Mouse (Mus musculus): Measurements from ENCODE around the gene Hapln1.

Hapln1 gene

GRCm38 (mm10) chr13:89600466-89600865 is 60.9 kb downstream of the Hapln1 start:
- DNase-seq (ENCODE audit: low spot score), result no peak

DNA sequence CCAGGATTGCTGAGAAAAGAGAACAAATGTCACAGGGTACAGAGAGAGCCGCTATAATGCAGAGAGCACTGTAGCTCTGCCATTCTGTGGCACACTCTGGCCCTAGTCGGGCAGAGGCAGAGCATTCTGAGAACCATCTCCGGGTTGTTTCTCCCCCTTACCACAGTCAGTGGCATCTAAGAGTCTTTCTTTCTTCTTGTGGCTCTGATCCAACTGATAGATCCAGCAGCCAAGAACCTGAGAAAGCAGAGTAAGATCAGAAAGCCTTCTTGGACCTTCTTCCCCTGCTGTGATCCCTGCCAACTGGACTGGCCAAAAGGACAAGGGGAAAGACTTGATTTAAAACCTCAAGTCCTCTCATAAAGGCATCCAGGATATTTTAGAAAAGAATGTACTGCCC is 63.7 kb downstream of the Hapln1 start:
- no peak for DNase-seq (ENCODE audit: low spot score)

- DNase-seq (ENCODE audit: low spot score), result no peak
Measured at GRCm38 (mm10) chr13:89607399-89607798, 67.8 kb downstream of the Hapln1 start.

DNA sequence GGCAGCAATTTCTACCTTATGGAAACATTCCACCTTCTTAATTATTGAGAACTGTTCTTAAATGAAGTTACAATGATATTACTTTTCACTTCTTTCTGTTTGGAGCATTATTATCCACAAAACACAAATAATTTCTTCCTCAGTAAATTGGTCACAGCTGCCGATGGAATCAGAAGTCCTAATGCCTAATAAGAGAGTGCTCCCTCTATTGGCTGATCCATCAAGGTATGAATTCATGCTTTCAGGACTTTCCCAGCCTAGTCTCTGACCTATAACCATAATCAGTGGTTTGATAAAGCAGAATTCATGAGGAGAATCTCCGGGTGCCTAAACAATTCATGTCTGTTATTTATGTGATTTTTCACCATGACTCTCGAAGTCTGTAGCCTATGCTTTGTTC is 79.5 kb downstream of the Hapln1 start:
- DNase-seq (ENCODE audit: low spot score), result no peak

DNA sequence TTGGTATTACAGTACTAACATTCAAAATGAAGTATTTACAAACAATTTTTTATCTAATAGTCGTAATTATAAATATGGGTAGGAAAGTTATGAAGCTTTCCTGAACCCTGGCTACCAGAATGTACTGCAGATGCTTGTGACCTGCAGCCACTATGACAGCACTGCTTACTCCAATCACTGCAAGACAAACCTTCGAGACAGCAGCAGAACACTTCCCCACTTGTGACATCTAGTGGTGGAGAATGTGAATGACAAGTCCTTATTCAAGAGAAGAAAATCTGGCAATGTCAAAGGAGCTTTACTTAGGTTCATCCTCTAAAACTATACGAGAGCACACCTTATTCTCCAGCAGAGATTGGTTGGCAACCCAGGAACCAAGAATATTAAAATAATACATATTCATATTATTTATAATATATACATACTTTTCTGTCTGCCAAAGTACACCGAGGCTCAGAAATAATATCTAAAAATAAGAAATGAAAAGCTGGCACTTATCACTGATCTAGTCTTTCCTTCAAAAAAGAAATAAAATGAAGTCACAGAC is 94.6 kb downstream of the Hapln1 start:
- DNase-seq (ENCODE audit: low spot score), result peak; percentile 46

DNA sequence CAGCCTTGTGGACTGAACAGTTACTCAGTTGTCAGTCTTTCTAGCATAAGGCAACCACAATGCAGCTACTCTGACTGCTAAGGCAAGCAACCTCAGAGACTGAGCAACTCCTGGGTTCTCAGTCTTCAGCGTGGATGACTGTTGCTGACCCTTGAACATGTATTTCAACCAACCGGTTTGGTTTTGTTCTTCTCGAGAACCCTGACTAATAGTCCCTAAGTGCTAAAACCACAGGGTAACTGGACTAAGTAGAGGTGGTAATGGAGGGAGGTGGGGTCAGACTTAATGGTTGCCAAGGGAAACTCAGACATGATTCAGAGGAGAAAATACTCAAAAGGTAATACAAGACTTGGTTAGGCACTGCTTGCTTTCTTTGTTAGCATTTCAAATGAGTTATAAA is 97.4 kb downstream of the Hapln1 start:
- DNase-seq (ENCODE audit: low spot score), result no peak

DNA sequence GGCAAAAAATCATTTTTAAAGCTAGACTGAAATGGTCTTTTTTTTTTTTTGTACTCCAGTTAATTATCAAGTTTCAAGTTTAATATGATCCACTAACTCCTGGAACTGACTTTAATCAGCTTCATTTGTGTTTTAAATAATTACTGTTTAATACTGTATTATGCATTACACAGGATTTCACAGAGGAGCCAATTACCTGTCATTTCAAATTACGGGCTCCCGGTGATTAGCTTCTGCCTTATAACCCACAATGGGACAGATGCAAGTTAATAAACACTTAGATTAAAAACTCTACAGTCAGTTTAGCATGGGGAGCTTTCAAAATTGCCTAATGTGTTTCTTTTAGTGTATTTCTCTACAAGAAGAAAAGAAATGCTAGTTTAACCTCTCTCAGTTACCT is 106.0 kb downstream of the Hapln1 start:
- DNase-seq (ENCODE audit: low spot score), result no peak

DNA sequence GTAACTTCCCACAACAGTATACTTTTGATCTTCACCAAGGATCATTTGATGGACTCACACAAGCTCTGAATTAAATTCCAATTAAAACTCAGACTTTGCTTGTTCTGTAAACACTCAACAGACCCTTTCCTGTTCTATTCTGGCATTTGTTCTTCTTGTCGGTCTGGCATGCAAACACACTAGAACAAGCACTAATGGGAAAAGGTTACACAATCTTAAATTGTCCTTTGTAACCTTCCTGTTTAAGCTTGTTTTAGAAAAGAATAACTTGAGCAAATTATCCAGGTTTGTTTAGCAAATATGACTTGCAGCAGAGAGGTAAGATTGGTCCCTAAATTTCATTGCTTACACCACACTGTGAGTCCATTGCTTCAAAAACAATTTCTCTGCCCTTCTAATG is 113.2 kb downstream of the Hapln1 start:
- DNase-seq (ENCODE audit: low spot score), result no peak

DNA sequence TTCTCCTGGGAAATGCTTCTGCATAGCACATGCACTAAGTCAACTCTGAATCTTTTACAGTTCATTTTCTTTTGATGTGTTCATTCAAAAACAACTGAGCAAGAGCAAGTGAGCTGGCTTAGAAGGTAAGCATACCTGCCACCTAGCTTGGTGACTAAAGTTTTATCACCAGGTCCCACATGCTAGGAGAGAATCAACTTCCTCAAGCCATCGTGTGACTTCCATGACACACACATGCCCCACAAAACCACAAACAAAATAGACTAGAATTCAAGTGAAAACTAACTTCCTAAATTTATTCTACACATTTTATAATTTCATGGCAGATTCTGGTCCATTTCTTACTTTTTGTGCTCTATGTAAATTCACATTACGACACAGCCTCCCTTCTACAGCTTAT is 113.7 kb downstream of the Hapln1 start:
- no peak for DNase-seq (ENCODE audit: low spot score)

DNA sequence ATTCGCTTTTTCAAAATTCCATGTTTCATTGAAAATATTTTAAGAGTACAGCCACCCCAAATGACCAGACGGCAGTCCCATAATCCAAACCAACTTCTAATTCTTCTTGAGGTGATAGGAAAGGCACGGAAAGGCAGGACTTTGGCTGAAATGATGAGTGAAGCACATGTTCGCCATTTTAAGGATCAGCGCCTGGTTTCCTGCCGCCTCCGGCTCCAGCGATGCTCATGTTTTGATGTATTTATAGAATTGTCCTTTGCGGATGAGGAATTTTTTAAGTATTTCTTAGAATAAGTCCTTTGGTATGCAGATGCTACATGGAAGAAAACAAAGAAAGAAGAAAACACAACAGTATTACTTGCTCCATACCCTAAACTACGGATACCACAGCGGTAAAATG is 117.5 kb downstream of the Hapln1 start:
- DNase-seq (ENCODE audit: low spot score), result no peak
